Mouse (Mus musculus): Measurements from ENCODE around the gene Parp8.
A peak's percentile ranks its signal among the peaks of the same experiment; 100 is the strongest.

The Parp8 gene

DNA sequence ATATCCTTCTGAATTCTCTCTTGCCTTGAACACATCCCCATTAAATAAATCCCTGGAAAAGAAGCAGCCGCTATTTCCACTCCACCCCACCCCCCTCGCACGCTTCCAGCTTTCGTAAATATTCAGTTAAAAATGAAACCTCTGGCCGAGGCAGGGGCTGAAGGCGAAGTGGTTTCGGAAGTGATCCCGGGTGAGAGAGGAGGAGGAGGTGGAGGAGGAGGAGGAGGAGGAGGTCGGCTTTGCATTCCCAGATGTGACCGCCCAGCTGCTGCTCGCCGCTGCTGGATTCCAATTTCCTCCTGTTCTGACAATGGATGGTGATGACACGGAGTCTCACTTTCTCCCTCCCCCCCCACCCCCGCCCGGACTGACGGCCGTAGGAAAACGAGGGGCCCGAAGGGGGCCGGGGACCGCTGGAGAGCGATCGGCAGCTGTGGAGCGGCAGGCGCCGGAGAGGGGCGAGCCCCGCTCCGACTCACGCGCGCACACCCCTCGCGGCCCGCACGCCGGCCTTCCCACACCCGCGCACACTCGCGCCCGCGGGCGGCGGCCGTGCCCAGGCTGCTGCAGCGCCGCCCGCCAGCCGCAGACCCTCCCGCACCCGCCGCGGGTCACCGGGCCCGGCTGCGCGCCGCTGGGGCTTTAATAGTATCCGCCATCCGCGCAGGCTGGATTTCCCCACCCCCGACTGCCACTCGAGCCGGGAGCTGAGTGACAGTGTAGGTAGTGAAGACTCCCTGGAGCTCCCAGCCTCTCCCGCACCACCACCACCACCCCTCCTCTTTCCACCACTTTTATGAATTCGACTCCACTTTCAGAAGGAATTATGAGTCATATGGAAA, at the start of gene Parp8:
Parp8 (minus strand) TSS at position 312 of the 842 bp plus-strand sequence.
- DNase-seq (ENCODE audit: low read depth, low spot score) = peak; percentile 81

DNA sequence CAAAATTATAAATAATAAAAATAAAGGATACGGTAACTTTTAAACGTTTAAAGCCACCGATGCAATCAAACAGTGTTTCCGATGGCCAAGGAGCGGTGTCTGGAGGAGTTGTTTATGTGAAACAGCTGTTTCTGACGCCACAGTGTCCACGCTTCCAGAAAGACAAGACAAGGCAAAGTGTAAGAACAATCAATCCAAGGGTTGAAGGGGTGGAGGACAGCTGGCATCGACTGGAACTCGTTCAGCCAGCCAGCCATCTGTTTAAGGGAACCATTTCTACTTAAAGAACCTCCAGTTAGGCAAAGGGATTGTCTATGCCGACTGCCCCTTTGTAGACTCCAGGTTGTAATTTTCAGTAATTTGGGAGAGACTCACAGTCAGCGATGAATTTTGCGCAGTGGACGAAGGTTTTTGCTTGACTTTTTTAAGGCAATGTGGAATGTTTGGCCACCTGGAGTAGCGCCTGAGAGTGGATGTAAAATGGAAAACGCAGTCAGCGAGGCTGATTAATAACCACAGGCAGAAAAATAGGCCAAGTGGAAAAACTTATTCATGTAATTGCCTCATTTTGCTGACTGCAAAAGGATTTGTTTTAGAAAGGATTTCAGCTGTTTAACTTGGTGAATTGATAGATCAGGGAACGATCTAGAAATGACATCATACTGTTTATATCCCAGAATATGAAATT, 37.4 kb upstream of the Parp8 start:
- no peak for DNase-seq (ENCODE audit: low read depth, low spot score)

DNA sequence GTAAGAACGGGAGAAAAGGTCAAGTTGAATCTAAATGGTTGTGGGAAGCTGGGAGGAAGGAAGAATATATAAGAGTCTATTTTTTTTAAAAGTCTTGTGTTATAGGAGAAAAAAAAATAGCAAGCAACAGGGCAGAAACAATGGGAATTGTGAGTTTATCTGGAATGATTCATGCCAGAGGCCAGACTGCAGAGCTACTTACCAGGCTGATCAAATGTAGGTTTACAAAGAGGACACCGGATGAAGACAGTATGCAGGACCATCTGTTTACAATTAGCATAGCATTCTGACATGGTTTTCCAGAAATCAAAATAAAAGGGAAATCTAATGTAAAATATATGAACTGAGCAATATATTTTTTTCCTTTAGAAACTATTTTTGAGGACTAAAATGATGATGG, 31.1 kb upstream of the Parp8 start:
- no peak for DNase-seq (ENCODE audit: low read depth, low spot score)

DNA sequence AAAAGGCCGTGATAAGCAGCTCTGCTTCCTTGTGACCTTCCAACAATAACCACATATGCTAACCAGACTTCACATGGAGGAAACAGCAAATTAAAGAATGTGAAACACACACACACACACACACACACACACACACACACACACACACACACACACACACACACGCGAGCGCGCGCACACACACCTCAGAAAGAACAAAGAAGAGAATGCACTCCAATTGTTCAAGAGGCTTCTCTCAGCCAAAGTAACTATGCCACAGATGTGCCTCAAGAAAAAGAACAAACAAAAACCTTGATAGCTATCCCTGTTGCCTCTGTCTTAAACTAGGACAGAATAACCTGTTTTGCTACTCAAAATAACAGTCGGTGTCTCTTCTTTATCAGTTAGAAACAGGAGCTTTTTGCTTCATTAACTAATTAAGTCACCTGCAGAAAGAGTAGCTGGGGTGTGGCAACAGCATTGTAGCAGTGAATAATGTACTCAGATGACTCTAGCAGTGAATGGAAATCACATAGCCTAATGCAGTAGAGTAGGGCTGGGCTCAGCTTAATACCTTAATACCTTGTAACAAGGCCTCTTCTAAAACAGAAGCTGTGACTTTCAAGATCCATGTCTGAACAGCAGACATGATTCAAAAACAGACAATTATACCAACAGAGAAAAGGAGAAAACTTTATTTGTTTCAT, 29.6 kb upstream of the Parp8 start:
- no peak for DNase-seq (ENCODE audit: low read depth, low spot score)

DNA sequence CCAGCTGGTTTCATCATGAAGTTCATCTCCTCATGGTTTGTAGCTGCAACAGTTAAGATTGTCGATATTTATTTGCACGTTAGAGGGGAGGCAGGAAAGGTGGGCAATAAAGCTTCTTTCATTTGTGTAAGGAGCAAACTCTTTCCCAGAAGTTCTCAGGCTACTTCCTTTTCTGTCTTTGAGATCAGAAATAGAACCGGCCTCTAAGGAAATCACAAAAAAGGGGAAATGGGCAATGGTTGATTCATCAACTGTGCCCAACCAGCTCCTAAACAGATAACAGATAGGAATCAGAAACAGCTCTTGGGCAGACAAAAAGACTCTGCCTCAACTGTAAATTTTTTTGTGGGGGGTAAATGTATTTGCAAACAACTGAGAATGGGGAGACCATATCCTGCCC, 27.4 kb upstream of the Parp8 start:
- DNase-seq (ENCODE audit: low read depth, low spot score) = no peak

DNA sequence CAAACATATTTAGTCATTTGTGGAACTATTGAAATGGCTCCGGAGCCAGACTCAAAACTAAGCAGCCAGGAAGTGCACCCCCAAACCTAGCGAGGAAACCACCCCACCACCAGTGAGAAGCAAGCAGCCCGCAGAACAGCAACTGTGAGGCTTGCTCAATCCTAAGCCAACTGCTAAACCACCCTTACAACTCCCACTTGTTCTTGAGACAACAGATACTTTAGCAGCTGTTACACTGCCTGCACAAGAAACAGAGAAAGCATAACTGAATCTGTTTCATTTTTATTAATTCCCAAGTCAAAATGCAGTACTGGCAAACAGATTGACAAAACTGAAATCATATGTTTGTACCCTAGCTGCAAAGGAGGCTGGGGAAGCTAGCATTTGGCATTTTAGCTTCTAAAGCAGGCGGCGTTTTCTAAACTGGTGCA, 23.2 kb upstream of the Parp8 start:
- no peak for DNase-seq (ENCODE audit: low read depth, low spot score)

DNA sequence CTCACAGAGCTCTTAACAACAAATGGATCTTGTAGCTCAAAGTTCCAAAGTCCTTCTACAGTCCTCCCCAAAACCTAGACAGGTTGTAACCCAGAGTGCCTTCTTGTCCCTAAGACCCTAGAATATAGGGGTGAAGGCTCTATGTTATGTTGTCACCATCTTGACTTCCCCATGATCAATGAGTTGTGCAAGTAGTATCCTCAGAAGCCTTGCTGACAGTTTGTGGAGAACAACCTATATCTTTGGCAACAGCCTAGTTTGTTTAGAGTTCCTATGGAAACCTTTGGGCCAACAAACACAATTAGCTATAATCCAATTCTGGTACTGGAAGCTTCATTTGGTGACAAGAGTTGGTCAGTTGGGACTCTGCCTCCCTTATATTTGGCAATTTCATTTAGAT, 18.2 kb upstream of the Parp8 start:
- DNase-seq (ENCODE audit: low read depth, low spot score) = no peak

DNA sequence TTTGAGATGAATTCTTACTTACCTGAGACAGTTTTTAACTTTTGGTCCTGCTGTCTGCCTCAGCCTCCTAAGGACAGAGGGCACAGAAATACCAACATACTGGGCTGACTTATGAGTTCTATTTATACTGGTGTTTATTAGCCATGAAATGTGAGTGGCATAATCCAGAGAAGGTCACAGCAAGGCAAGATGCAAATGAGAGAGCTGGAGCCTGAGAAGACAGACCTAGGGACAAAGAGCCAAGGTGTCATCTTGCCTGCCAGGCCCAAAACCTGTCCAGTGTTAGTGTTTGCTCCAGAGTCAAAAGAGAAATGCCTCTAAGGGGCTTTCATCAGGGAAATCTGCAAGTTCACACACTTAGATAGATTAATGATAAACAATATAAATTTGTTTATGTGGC, 15.7 kb upstream of the Parp8 start:
- no peak for DNase-seq (ENCODE audit: low read depth, low spot score)

DNA sequence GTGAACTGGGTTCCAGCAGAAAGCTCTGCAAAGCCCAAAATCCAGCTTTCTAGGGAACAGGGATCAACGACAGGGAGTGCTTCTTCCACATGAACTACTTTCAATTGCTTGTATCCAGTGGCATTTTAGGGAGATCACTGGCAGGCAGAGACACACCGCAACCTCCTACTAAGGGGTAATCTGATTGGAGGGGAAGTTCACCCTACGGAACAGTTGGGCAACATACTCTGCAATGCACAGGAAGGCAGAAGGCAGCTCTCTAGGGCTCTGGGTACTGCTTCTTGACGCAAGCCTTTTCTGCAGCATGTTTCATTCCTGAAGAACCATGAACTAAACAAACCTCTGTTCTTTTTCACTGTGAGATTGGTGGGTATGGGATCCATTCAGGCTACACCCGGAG, 10.9 kb upstream of the Parp8 start:
- no peak for DNase-seq (ENCODE audit: low read depth, low spot score)

DNA sequence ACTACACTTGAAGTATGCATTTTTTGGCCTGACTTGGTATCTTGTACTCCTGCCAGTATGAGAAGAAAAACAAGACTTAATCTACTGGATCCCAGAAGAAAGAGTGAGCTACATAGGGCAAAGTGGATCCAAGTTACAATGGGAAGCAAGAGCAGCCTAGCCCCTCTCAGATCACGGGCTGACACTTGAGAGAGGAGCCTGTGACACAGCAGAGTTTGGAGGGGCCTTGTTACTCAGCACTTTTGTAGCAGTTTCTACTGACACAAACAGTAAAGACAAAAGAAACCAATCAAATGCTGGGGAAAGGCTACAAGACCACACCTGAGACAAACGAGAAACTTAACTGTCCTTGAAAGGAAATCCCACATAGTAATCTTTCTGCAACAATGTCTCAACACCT, 9.8 kb upstream of the Parp8 start:
- DNase-seq (ENCODE audit: low read depth, low spot score) = no peak

DNA sequence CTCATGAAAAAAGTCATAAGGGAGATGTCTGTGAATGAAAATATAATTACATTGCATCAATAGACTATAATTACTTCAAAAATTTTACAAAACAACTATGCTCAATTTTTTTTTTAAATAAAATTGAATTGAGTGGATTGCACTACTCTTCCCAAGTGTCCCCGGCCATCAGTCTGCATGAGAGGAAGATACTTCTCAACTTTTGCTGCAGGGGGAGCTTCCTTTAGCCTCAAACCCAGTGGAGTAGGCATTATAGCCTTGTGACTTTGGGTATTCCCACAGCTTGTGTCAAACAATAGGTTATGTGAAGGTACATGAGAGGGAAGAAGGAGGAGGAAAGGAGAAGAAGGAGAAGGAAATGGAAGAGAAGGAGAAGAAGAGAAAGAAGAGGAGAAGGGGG, 9.3 kb upstream of the Parp8 start:
- no peak for DNase-seq (ENCODE audit: low read depth, low spot score)

DNA sequence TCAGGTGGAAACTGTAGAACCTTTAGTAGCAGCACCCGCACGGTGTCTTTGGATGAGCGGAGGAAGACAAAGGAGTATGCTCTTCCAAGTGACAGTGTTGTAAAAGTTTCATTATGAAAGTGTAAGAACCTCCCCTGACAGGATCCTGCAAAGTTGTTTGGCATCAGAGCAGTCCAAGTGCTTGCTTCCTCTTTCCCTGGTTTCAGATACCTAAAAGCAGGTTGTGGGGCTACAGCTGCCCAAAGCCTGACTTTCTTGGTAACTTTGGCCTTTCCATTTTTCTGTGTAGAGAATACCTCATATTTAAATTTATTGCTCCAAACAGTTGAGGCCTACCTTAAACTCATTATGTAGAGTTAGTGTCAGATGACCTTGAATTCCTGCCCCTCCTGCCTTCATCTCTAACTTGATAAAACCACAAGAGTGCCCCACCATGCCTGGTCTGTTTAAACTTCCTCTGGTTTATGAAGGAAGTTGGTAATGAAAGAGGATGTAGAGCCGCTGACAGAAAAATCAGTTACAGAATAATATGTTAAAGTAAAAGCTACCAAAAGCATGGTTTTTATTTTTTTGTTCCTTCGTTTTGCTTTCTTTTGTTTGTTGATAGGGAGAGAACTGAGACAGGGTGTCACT, 8.5 kb upstream of the Parp8 start:
- DNase-seq (ENCODE audit: low read depth, low spot score) = no peak

DNA sequence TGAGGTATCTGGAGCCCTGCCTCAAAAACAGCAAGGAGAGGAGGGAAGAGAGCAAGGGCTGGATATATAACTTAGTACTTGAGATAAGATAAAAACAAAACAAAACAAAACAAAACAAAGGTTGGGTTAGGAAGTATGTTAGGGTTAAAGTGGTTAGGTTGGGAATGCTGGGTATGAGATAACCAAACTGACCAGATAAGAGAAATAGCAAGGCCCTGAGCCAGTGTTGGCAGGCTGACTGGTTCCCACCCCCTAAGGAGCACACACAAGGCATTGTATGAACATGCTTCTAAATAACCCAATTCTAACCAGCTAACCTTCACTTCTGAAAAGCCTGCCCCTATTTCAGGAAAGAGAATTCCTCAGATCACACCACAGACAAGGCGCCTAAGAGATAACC, 7.1 kb upstream of the Parp8 start:
- no peak for DNase-seq (ENCODE audit: low read depth, low spot score)

DNA sequence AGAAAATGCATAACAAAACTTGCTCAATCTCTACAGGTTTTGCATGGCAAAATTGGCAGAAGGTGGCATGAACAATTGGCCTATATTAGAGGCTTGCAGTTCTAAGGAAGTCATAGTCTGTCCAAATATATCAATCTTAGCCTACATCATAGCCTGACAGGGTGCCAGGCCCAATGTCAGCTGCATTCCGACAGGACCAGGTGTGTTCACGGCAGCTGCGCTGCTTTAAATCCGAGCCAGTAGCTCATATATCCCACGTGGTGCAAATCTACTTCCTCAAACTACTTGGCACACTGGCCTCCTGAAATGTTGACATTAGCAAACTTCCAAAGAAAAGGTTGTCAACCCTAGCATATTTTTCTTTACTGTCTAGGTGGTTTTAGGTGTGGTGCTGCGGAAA, 6.2 kb upstream of the Parp8 start:
- DNase-seq (ENCODE audit: low read depth, low spot score) = no peak

DNA sequence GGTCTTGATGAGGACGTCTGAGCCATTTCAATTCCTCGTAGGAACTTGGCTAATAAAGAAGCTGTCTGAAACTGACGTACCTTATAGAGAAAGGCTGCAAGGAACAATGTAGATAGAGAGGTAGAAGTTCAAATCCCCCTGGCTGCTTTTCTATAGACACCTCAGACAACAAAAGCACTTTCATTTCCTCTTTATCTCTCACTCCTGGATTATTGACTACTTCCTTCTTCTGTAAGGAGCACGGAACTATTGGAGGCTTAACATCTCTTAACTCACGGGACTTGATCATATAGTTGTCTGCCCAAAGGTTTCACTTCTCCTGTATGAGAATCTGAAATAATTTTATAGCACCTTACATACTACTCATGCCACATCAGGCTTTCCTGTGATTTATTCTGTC, 2.9 kb upstream of the Parp8 start:
- no peak for DNase-seq (ENCODE audit: low read depth, low spot score)

DNA sequence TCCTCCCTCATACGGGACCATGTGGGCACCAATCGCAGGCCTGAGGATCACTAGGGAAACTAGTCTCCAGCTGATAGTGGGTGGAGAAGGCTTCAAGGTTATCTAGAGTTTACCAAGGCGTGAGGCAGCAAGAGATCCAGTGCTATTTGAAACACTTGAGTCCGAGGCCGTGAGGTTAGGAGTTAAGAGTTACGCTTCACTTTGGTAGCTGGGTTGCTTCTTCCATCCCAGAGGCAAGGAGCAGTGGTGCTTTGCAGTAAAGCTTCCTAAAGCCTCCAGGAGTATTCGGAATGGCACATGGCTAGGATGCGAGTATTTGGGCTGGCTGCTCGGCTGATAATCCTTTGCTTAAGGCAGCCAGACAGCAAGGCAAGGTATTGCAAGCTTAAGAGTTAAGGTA, 2.0 kb upstream of the Parp8 start:
- DNase-seq (ENCODE audit: low read depth, low spot score) = no peak

DNA sequence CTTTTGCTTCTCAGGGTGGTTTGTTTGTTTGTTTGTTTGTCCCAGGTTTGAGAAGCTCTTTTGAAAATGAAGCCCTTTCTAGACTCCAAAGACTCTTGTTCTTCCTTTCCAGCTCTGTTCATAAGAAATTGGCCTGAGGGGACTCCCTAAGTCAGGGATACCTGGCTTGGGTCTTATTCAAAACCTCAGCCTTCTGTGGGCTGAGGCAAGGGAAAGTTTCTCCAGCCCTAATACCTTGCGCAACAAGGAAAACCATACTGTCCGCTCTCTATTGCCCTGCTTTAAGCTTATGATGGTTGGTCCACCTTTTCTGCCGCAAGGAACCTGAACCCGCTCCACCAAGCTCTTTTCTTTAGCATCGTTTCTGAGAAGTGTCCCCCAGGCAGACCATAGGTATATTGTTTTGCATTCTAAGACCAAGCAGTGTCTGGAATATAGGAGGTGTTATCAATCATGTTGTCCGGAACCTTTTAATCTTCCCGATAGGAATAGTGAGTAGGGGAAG, 991 bp upstream of the Parp8 start:
- peak; percentile 20 for DNase-seq (ENCODE audit: low read depth, low spot score)

DNA sequence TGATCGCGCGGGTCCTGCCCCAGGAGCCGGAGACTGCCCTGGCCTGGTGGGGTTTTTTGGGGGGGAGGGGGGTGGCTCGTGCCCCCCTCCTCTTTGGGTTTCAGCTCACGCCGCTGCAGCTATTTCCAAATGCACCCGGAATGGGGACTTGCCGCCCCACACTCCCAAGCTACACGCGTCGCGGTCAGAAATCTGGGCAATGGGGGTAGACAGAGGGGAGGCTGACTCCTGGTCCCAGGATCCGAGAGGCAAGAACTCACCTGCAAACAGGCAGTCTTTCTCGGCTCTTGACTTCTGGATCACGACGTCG, 466 bp downstream of the Parp8 start:
- no peak for DNase-seq (ENCODE audit: low read depth, low spot score)

DNA sequence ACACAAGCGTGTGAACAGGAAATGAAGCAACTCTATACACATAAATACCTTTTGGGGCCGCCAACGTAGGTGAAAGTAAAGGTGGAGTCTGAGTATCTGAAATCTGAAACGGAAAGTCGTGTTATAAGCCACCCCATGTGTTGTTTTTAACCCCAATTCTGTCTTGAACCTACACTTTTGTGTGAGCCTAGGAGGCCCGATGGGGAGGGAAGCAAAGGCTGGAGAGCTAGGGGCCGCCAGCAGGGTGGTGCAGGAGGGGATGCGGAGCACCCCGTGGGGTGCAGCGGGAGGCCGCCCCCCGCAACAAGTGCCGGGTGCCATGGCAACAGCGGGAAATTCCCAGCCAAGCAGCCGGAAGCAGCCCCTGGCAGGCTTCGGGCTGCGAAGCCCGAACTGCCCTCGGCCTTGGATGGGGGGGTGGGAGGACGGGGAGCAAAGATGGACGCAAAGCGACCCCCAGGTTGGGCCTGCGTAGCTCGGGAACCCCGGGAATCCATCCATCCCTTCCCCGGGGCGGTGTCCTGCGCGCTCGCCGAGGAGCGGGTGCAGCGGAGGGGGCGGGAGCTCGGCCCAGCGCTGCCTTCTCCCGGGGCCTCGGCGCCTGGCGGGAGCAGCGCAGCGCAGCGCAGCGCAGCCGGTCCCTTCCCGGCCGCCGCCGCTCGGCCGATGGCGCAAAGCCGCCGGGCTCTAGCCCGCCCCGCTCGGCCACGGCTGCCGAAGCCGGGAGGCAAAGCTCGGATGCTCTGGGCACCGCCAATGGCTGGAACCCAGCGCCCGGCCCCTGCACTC, 1.0 kb downstream of the Parp8 start:
- peak; percentile 69 for DNase-seq (ENCODE audit: low read depth, low spot score)

DNA sequence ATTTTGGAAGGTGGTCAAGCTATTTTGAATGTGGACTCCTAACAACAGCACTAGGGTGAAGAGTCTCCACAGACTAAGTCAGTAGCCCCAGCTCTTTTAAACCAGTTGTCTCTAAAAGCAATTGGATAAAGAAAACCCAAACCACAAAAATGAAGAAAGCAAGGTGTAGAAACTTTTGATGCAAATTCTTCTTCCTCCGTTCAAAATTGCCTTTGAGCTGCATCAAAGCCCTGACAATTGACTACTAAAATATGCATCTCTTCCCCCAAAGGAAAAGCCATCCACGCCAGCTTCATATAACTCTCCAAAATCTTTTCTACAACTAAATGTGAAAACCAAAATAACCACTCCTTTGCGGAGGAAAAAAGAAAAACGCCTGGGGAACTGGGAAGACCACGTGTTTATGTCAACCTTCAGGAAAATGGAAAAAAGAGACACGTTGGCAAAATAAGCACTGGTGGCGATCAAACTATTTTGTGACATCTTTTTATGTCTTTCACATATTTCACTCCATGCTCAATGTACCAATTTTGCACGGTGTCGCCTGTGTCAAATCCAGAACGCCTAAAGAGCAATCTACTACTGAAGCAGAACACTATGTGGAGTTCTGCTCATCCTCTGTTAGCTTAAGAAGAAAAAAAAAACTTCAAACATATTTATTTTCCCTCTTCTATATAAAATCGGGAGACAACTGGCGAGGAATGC, 1.8 kb downstream of the Parp8 start:
- peak; percentile 12 for DNase-seq (ENCODE audit: low read depth, low spot score)

DNA sequence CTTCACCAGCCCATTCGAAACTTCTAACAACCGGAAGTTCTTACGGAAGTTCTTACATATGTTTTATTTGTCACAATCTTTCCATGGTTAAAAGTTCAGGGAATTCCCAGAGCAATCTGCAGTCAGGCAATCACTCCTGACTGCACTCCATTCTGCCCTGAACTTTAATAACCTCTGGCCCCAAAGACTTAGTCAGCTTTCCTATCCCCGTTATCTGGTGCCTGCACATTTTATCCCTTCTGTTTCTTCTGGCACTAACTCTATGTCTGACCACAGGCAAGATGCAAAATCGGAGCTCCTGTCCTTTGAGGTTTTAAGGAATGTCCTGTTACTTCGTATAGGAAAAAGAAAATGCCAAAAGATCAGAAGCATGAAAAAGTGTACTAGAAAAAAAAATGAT, 4.7 kb downstream of the Parp8 start:
- no peak for DNase-seq (ENCODE audit: low read depth, low spot score)

All from forelimb bud, embryonic 11.5 days (tissue).